In genomic region chr4:140882981-140883380, GRCm38 (mm10) we compare ENCODE assay signal across 17 mouse cellular contexts. TPM values are rescaled to one million over a fixed set of nuclear protein-coding genes. Genes with fewer than 3 reads are reported as not detected.
"Had no signal": no experiment of that assay in that cellular context is flagged by ENCODE, and none has a peak within 500 bp of the region (broad histone marks: within the 10 kb centered on the region; RNA-seq: fewer than 3 reads in every experiment).

No protein-coding gene starts in this region.

- H3K27ac ChIP-seq: liver, embryonic 14.5 days; macrophage; midbrain, embryonic 12.5 days; midbrain, embryonic 15.5 days; neural tube, embryonic 12.5 days had no signal

- DNase-seq: lung, adult 18-20 months; lung, embryonic 14.5 days; lung, postnatal 10 days; right cerebral cortex, postnatal 14 days; thymus, adult 2 months; thymus, postnatal 25 days; thymus, postnatal 4 days had no signal

- ATAC-seq: midbrain, embryonic 15.5 days had no signal

- H3K4me2 ChIP-seq: lung, embryonic 14.5 days; midbrain, embryonic 12.5 days; midbrain, embryonic 15.5 days; neural tube, embryonic 12.5 days; stomach, embryonic 15.5 days had no signal

- H3K4me3 ChIP-seq: megakaryocyte, embryonic 14.5 days; midbrain, embryonic 12.5 days; midbrain, embryonic 15.5 days; neural tube, embryonic 12.5 days; stomach, embryonic 15.5 days had no signal

- H3K27me3 ChIP-seq: midbrain, embryonic 12.5 days; midbrain, embryonic 15.5 days; neural tube, embryonic 12.5 days; stomach, embryonic 15.5 days had no signal

- H3K36me3 ChIP-seq: midbrain, embryonic 12.5 days; midbrain, embryonic 15.5 days; neural tube, embryonic 12.5 days; stomach, embryonic 15.5 days had no signal

- H3K9me3 ChIP-seq: midbrain, embryonic 15.5 days; stomach, embryonic 15.5 days had no signal

- H3K4me1 ChIP-seq: megakaryocyte, embryonic 14.5 days; midbrain, embryonic 15.5 days; neural tube, embryonic 12.5 days; stomach, embryonic 15.5 days had no signal

- H3K9ac ChIP-seq: liver, embryonic 14.5 days; lung, embryonic 14.5 days; midbrain, embryonic 12.5 days; midbrain, embryonic 15.5 days; neural tube, embryonic 12.5 days; stomach, embryonic 15.5 days had no signal

RNA-seq across cellular contexts. Expression of gene Padi1, which starts 37.4 kb away (rescaled TPM):
- polyA plus RNA-seq: liver, embryonic 16.5 days; macrophage; midbrain, postnatal 0 days; neural tube, embryonic 14.5 days had no signal
